Mouse (Mus musculus) left cerebral cortex, adult 8-10 months (tissue): ENCODE measurements at regions not wholly inside any gene's neighbourhood (a gene's known extent, or its start where the extent isn't known, plus 50 kb on each side); places are given as distances from the start of the nearest gene placed in this dataset.

Experiments used
- DNase-seq, 2 experiments: peaks; one replicate each; pipeline ENCODE4 v3.0.0; 2022; ENCODE audit warnings: low spot score in 2 of 2

DNA sequence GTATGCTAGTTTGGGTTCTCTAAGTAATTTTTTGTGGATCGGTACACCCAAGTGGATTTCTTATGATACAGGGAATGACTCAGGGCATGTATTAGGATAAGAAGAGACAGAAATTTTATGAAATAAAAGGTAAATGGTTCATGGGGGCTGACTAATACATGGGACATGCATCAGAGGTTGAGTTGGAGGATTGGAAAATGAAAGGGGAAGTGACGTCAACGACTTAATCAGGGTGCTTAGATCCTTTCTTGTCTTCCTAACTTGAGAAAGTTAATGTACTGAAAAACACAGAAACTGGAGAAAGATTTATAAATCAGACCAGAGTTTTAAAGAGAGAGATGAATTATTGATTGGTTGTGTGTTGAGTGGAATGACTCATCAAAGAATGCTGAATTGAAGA is 193.8 kb downstream of the Rassf9 start:
- no peak for DNase-seq

DNA sequence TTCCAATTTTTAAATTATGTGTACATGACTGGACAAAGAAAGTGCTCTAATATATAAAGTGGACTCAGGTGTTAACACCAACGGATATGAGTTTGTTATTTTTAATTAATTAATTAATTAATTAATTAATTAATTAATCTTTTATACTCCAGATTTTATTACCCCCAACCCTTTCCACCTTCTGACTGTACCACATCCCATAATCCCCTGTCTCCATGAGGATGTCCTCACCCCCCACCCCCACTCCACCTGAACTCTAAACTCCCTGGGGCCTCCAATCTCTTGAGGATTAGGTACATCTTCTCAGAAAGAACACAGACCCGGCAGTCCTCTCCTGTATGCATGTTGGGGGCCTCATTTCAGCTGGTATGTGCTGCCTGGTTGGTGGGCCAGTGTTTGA is 182.8 kb downstream of the Rassf9 start:
- no peak for DNase-seq

- DNase-seq = no peak
Observed at GRCm38 (mm10) chr10:102689966-102690365, 177.9 kb downstream of the Rassf9 start.

- DNase-seq = no peak
Observed at GRCm38 (mm10) chr10:102686667-102687397, 174.8 kb downstream of the Rassf9 start.

GRCm38 (mm10) chr10:102685833-102686434 is 173.9 kb downstream of the Rassf9 start:
- no peak for DNase-seq

DNA sequence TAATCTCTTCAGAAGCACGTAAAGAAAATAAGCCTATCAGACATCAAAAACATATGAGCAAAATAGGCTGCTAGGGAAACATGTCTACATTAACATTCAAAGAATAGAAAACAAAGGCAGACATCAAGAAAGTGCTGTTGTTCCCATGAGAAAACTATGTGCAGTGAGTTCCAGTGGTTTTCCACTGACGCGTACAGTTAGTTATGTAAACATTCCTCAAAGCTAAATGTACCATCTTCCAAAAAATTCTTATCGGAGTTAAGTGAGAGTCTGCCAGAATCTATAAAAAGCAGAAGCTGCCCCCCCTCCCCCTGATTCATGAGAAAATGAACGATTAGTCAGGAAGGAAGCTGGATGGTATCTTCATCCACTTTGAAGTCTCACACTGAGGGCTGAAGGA is 155.3 kb downstream of the Rassf9 start:
- no peak for DNase-seq

DNA sequence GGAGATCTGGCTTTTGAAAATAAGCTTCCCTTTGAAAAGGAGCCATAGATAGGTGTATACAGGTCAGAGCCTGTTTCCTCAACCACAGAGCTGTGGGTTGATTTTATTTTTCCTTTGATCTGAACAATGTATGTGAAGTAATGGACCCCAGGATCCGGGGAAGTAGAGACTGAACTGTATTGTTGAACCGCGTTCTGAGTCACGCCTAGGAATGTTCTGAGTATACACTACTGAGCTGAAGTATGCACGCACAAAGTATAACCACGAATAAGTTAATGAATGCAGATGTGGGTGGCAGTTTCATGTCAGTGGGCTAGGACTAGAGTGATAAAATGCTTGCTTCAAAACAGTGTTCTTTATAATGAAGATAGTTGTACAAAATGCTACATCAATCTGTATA is 147.7 kb downstream of the Rassf9 start:
- DNase-seq = no peak

GRCm38 (mm10) chr10:102636507-102636906 is 124.5 kb downstream of the Rassf9 start:
- DNase-seq = no peak

DNA sequence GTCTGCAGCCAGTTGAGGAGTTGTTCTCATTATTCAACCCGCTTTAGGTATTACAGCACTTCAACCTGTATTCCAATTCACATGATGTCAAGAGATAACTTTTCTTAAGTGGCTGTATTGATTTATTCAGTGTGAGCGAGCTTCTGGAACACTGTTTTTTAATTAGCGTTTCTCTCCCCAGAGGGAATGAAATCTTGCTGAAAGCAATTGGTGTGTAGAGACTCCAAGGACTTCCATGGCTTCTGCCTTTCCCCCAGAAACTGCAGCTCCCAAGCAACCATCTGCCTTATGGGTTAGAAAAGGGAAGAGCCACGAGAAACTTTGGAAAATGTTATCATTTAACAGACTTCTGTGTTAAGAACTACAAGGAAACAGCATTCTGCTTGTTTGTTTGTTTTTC is 121.4 kb downstream of the Rassf9 start:
- no peak for DNase-seq

DNA sequence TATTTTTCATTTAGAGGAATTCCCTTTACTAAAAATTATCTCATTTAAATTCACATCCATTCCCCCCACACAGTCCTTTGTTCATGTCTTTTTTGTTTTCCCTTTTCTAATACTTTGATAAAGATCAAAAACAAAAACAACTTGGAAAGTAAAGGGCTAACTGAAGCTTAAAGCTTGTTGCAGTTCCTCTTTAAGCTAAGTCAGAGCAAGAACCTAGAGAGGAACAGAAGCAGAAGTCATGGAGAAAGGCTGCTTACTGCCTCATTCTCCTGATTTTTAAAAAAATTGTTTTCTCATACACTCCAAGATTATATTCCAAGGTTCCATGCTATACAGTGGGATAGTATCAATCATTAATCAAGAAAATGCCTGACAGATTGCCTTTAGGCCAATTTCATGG is 116.6 kb downstream of the Rassf9 start:
- DNase-seq = no peak

DNA sequence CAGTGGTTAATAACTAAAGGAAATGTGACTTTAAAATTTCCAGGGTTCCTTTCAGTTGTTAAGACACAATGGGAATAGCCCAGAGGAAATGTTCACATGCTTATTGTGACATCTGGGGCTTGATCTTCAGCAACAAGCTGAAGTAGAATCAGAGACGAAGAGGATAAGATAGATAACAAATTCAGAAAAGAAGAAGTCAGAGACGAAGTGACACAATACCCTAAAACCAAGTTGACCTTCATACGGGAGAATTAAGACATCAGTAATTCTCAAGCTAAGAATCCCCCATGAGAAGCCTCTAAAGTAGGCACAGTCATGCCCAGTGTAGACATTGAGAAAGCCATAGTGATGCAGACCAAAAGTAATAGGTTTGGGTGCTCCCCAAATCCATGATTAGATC is 111.9 kb downstream of the Rassf9 start:
- no peak for DNase-seq

GRCm38 (mm10) chr10:102622583-102623008 is 110.6 kb downstream of the Rassf9 start:
- DNase-seq = no peak

- DNase-seq = no peak
Observed at GRCm38 (mm10) chr10:102618711-102619110, 106.7 kb downstream of the Rassf9 start.

DNA sequence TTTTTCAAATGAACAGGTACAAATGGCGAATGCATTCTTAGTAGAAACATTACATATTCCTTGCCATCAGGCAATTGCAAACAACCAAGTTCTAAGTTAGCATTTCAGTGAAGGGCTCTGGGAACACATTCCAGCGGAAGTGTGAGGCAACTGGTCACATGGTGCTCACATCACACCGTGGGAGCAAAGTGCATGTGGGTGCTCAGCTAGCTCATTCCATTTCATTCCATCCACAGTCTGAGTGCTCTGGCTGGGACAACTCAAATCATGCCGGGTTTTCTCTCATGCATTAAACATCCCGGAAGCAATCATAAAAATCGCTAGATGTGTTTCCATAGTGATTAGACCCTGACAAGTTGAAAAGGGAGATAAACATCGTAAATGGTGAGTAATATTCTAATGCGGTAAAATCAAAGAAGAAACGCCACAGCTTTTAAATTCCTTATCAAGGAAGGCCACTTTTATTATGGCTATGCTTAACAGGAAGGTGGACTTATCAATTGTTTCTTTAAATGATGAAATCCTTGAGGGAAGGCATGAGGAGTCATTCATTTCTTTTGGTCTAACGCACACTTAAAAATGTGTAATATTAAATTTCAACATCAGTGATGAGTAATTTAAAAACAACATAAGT is 104.1 kb downstream of the Rassf9 start:
- DNase-seq = no peak
